Mouse (Mus musculus) effector memory CD4-positive, alpha-beta T cell, adult 5 months (primary cell): ENCODE data around the gene Lrrc2. TPM values are rescaled to one million over a fixed set of nuclear protein-coding genes. Genes with fewer than 3 reads are reported as not detected.

Experiments
- polyA plus RNA-seq: library from polyadenylated mRNA; unstranded; fragments of 100-300 nt; shearing (Covaris generic); gene quantifications from one replicate; pipeline ENCODE4 v1.2.1, GENCODE M21; 2017

The Lrrc2 gene
- not detected for polyA plus RNA-seq

GRCm38 (mm10) chr9:110951397-110951796, at the start of gene Lrrc2:
Gene Lrrc2, plus strand, starts transcription at chr9:110951545.

GRCm38 (mm10) chr9:110916786-110917185, 34.6 kb upstream of the Lrrc2 start, which contains the start of gene Fam240a:
Gene Fam240a, minus strand, starts transcription at chr9:110916861.

GRCm38 (mm10) chr9:110945926-110946325, 5.4 kb upstream of the Lrrc2 start, which contains the start of gene Tdgf1:
Gene Tdgf1, minus strand, starts transcription at chr9:110946158.

GRCm38 (mm10) chr9:110990204-110990603, 38.9 kb downstream of the Lrrc2 start, which contains the start of gene Rtp3:
Gene Rtp3, minus strand, starts transcription at chr9:110990583.

GRCm38 (mm10) chr9:111019022-111019421, 67.7 kb downstream of the Lrrc2 start, which contains the start of gene Ltf:
Gene Ltf, plus strand, starts transcription at chr9:111019271.

Other genes with a start within 250 kb of the Lrrc2 start
- not detected for gene Myl3, start 209.7 kb upstream of the Lrrc2 start, polyA plus RNA-seq
- not detected for gene Pth1r, start 204.4 kb upstream of the Lrrc2 start, polyA plus RNA-seq
- gene Prss42, start 153.4 kb upstream of the Lrrc2 start, polyA plus RNA-seq: not detected
- gene Prss44, start 137.6 kb upstream of the Lrrc2 start, polyA plus RNA-seq: not detected
- gene Prss43, start 124.9 kb upstream of the Lrrc2 start, polyA plus RNA-seq: not detected
- not detected for gene Prss45, start 117.0 kb upstream of the Lrrc2 start, polyA plus RNA-seq
- not detected for gene Prss46, start 107.0 kb upstream of the Lrrc2 start, polyA plus RNA-seq
- gene Prss50, start 93.6 kb upstream of the Lrrc2 start, polyA plus RNA-seq: not detected
- 23.4 TPM for gene Als2cl, start 71.7 kb upstream of the Lrrc2 start, polyA plus RNA-seq
- gene Tmie, start 71.4 kb upstream of the Lrrc2 start, polyA plus RNA-seq: 0.92 TPM
- not detected for gene Fam240a, start 34.7 kb upstream of the Lrrc2 start, polyA plus RNA-seq
- 0.57 TPM for gene Tdgf1, start 5.4 kb upstream of the Lrrc2 start, polyA plus RNA-seq
- gene Rtp3, start 39.0 kb downstream of the Lrrc2 start, polyA plus RNA-seq: not detected
- not detected for gene Ltf, start 67.7 kb downstream of the Lrrc2 start, polyA plus RNA-seq
- 11.1 TPM for gene Ccrl2, start 106.0 kb downstream of the Lrrc2 start, polyA plus RNA-seq
- 30.8 TPM for gene Lrrfip2, start 166.0 kb downstream of the Lrrc2 start, polyA plus RNA-seq